Mouse (Mus musculus): ENCODE results near the gene Igf1r. TPM values are rescaled to one million over a fixed set of nuclear protein-coding genes. Genes with fewer than 3 reads are reported as not detected.
A peak's percentile ranks its signal among the peaks of the same experiment; 100 is the strongest.

Igf1r gene
- 29.7 and 31.6 TPM in 2 replicates for polyA plus RNA-seq (2014; fragmentation: Nextera tagmentation; extraction: Ambion mirVana)

- ATAC-seq (ENCODE audit: low FRiP score, low TSS enrichment), result no peak
- H3K9me3 ChIP-seq (ENCODE audit: control insufficient read depth, low read length), result no peaks in the 10 kb centered on the region
- 1% methylated on average over 52 of the region's 62 CpGs for WGBS
- H3K4me1 ChIP-seq (ENCODE audit: control insufficient read depth, insufficient read depth, low read length), result peaks cover 19% of the 10 kb centered on the region
- no peaks in the 10 kb centered on the region for H3K27me3 ChIP-seq (ENCODE audit: control insufficient read depth, insufficient read depth, low read length)
- no peaks in the 10 kb centered on the region for H3K36me3 ChIP-seq (ENCODE audit: control insufficient read depth, insufficient read depth, low read length)
- H3K27ac ChIP-seq (ENCODE audit: low read depth, low read length), result peak within 1 kb of the TSS; percentile 100
- H3K4me3 ChIP-seq (ENCODE audit: low read length), result peak within 1 kb of the TSS; percentile 77
- peak within 1 kb of the TSS; percentile 85 for H3K4me2 ChIP-seq (replicated peaks; ENCODE audit: low read depth, low read length)
- peak within 1 kb of the TSS; percentile 97 for H3K9ac ChIP-seq (ENCODE audit: low read depth, low read length)
These were observed at the start of gene Igf1r for GRCm38 (mm10) chr7:67952777-67953700. Gene Igf1r, plus strand, starts transcription at chr7:67952827.

- Histone ChIP-seq H3K27me3 (ENCODE audit: control insufficient read depth, insufficient read depth, low read length) (no peaks in the 10 kb centered on the region), H3K4me2 (replicated peaks; ENCODE audit: low read depth, low read length) (no peak overlapping the region), H3K9ac (ENCODE audit: low read depth, low read length) (no peak overlapping the region), H3K4me1 (ENCODE audit: control insufficient read depth, insufficient read depth, low read length) (0 out of 2 replicates have a peak, but pooled peaks cover 2% of the 10 kb centered on the region), H3K9me3 (ENCODE audit: control insufficient read depth, low read length) (no peaks in the 10 kb centered on the region), H3K4me3 (ENCODE audit: low read length) (no peak overlapping the region), H3K27ac (ENCODE audit: low read depth, low read length) (no peak overlapping the region), H3K36me3 (ENCODE audit: control insufficient read depth, insufficient read depth, low read length) (no peaks in the 10 kb centered on the region)
- no peak for ATAC-seq (ENCODE audit: low FRiP score, low TSS enrichment)
- WGBS, result 91% methylated on average over 2 of the region's 2 CpGs
These were observed 46.3 kb upstream of the Igf1r start for GRCm38 (mm10) chr7:67906358-67906757.

GRCm38 (mm10) chr7:67907786-67908400, 44.7 kb upstream of the Igf1r start:
- Histone ChIP-seq H3K27me3 (ENCODE audit: control insufficient read depth, insufficient read depth, low read length) (no peaks in the 10 kb centered on the region), H3K9me3 (ENCODE audit: control insufficient read depth, low read length) (no peaks in the 10 kb centered on the region), H3K36me3 (ENCODE audit: control insufficient read depth, insufficient read depth, low read length) (no peaks in the 10 kb centered on the region), H3K4me2 (replicated peaks; ENCODE audit: low read depth, low read length) (no peak overlapping the region), H3K27ac (ENCODE audit: low read depth, low read length) (no peak overlapping the region), H3K4me3 (ENCODE audit: low read length) (no peak overlapping the region), H3K9ac (ENCODE audit: low read depth, low read length) (no peak overlapping the region), H3K4me1 (ENCODE audit: control insufficient read depth, insufficient read depth, low read length) (peaks cover 2% of the 10 kb centered on the region; the same call in 1 of the 2 replicates)
- WGBS, result 72% methylated on average over 9 of the region's 9 CpGs
- ATAC-seq (ENCODE audit: low FRiP score, low TSS enrichment), result no peak

GRCm38 (mm10) chr7:67910528-67910927, 42.1 kb upstream of the Igf1r start:
- Histone ChIP-seq H3K36me3 (ENCODE audit: control insufficient read depth, insufficient read depth, low read length) (no peaks in the 10 kb centered on the region), H3K4me3 (ENCODE audit: low read length) (no peak overlapping the region), H3K9ac (ENCODE audit: low read depth, low read length) (no peak overlapping the region), H3K4me1 (ENCODE audit: control insufficient read depth, insufficient read depth, low read length) (peaks cover 2% of the 10 kb centered on the region; the same call in 1 of the 2 replicates), H3K9me3 (ENCODE audit: control insufficient read depth, low read length) (no peaks in the 10 kb centered on the region), H3K4me2 (replicated peaks; ENCODE audit: low read depth, low read length) (no peak overlapping the region; the same call in 1 of the 2 replicates), H3K27ac (ENCODE audit: low read depth, low read length) (peak overlapping the region; percentile 14; the same call in 1 of the 2 replicates), H3K27me3 (ENCODE audit: control insufficient read depth, insufficient read depth, low read length) (no peaks in the 10 kb centered on the region)
- ATAC-seq (ENCODE audit: low FRiP score, low TSS enrichment), result peak; percentile 30
- WGBS, result 47% methylated on average over 10 of the region's 10 CpGs

DNA sequence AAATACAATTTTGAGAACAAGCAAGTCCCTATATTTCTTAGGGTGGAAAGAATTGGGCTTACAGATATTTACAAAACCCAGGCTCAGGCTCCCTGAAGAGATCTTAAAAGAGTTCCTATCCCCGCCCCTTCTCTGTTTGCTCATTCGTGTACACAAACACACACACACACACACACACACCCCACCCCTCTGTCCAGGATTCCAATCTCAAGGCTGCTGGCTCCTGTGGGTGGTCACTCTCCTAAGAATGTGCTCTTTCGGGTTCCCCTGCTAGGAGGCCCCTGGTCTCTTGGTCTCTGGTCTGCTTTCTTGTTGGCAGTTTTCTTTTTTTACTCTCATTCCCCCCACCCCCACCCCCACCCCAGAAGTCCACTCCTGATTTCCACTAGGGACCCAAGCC, 41.7 kb upstream of the Igf1r start:
- peaks cover 2% of the 10 kb centered on the region; the same call in 1 of the 2 replicates for H3K4me1 ChIP-seq (ENCODE audit: control insufficient read depth, insufficient read depth, low read length)
- peak; percentile 89 for ATAC-seq (ENCODE audit: low FRiP score, low TSS enrichment)
- no peaks in the 10 kb centered on the region for H3K27me3 ChIP-seq (ENCODE audit: control insufficient read depth, insufficient read depth, low read length)
- H3K9me3 ChIP-seq (ENCODE audit: control insufficient read depth, low read length), result no peaks in the 10 kb centered on the region
- no peak overlapping the region; the same call in 1 of the 2 replicates for H3K4me2 ChIP-seq (replicated peaks; ENCODE audit: low read depth, low read length)
- H3K36me3 ChIP-seq (ENCODE audit: control insufficient read depth, insufficient read depth, low read length), result no peaks in the 10 kb centered on the region
- WGBS, result 14% methylated on average over 3 of the region's 3 CpGs
- H3K27ac ChIP-seq (ENCODE audit: low read depth, low read length), result peak overlapping the region; percentile 14; the same call in 1 of the 2 replicates
- no peak overlapping the region for H3K9ac ChIP-seq (ENCODE audit: low read depth, low read length)
- H3K4me3 ChIP-seq (ENCODE audit: low read length), result no peak overlapping the region

GRCm38 (mm10) chr7:67911841-67912240, 40.8 kb upstream of the Igf1r start:
- Histone ChIP-seq H3K36me3 (ENCODE audit: control insufficient read depth, insufficient read depth, low read length) (no peaks in the 10 kb centered on the region), H3K27me3 (ENCODE audit: control insufficient read depth, insufficient read depth, low read length) (no peaks in the 10 kb centered on the region), H3K4me2 (replicated peaks; ENCODE audit: low read depth, low read length) (no peak overlapping the region), H3K27ac (ENCODE audit: low read depth, low read length) (peak overlapping the region; percentile 14; the same call in 1 of the 2 replicates), H3K9ac (ENCODE audit: low read depth, low read length) (no peak overlapping the region), H3K9me3 (ENCODE audit: control insufficient read depth, low read length) (no peaks in the 10 kb centered on the region), H3K4me1 (ENCODE audit: control insufficient read depth, insufficient read depth, low read length) (peaks cover 3% of the 10 kb centered on the region; the same call in 1 of the 2 replicates), H3K4me3 (ENCODE audit: low read length) (no peak overlapping the region)
- 0 out of 2 replicates have a peak, but pooled peaks have one; percentile 13 for ATAC-seq (ENCODE audit: low FRiP score, low TSS enrichment)
- 13% methylated on average over 6 of the region's 6 CpGs for WGBS

- ATAC-seq (ENCODE audit: low FRiP score, low TSS enrichment), result no peak
- H3K27me3 ChIP-seq (ENCODE audit: control insufficient read depth, insufficient read depth, low read length), result no peaks in the 10 kb centered on the region
- WGBS, result 85% methylated on average over 8 of the region's 8 CpGs
These were observed 35.7 kb upstream of the Igf1r start for GRCm38 (mm10) chr7:67916960-67917359.

DNA sequence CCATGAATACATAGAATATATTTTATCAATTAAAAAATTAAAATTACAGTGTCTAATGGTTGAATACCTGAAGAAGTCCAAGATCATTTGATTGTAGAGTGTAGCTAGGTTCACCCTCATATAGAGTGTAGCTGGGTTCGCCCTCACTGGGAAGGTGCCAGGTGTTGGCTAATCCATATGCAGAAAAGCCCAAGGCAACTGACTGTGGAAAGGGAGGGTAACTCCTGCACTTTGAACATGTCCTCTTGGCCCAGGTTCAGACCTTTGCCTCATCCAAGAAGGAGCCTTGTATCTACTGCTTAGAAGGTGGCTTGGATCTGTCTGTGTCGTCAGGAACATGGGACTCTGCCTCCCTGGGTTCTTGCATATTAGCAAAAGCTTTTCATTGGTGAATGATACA, 34.9 kb upstream of the Igf1r start:
- no peak overlapping the region for H3K4me3 ChIP-seq (ENCODE audit: low read length)
- no peak overlapping the region for H3K4me2 ChIP-seq (replicated peaks; ENCODE audit: low read depth, low read length)
- no peaks in the 10 kb centered on the region for H3K27me3 ChIP-seq (ENCODE audit: control insufficient read depth, insufficient read depth, low read length)
- H3K36me3 ChIP-seq (ENCODE audit: control insufficient read depth, insufficient read depth, low read length), result no peaks in the 10 kb centered on the region
- H3K9me3 ChIP-seq (ENCODE audit: control insufficient read depth, low read length), result no peaks in the 10 kb centered on the region
- H3K9ac ChIP-seq (ENCODE audit: low read depth, low read length), result no peak overlapping the region
- H3K27ac ChIP-seq (ENCODE audit: low read depth, low read length), result no peak overlapping the region
- ATAC-seq (ENCODE audit: low FRiP score, low TSS enrichment), result no peak
- 93% methylated on average over 2 of the region's 2 CpGs for WGBS
- H3K4me1 ChIP-seq (ENCODE audit: control insufficient read depth, insufficient read depth, low read length), result peaks cover 4% of the 10 kb centered on the region; the same call in 1 of the 2 replicates

More at GRCm38 (mm10) chr7:67916960-67917359, 35.7 kb upstream of the Igf1r start:
- H3K36me3 ChIP-seq (ENCODE audit: control insufficient read depth, insufficient read depth, low read length), result no peaks in the 10 kb centered on the region
- no peak overlapping the region for H3K27ac ChIP-seq (ENCODE audit: low read depth, low read length)
- H3K4me3 ChIP-seq (ENCODE audit: low read length), result no peak overlapping the region
- no peaks in the 10 kb centered on the region for H3K9me3 ChIP-seq (ENCODE audit: control insufficient read depth, low read length)
- H3K4me1 ChIP-seq (ENCODE audit: control insufficient read depth, insufficient read depth, low read length), result peaks cover 4% of the 10 kb centered on the region; the same call in 1 of the 2 replicates
- H3K9ac ChIP-seq (ENCODE audit: low read depth, low read length), result no peak overlapping the region
- no peak overlapping the region for H3K4me2 ChIP-seq (replicated peaks; ENCODE audit: low read depth, low read length)

Measured in kidney, embryonic 14.5 days (tissue).